Mouse (Mus musculus): ENCODE results near the gene Slc22a1.

Slc22a1 gene

GRCm38 (mm10) chr17:12675646-12676045 is at the start of gene Slc22a1:
Gene Slc22a1, minus strand, starts transcription at chr17:12675829.
- DNase-seq, result no peak

GRCm38 (mm10) chr17:12724767-12725744 is 49.4 kb upstream of the Slc22a1 start:
- DNase-seq, result no peak

GRCm38 (mm10) chr17:12723986-12724766 is 48.5 kb upstream of the Slc22a1 start:
- DNase-seq, result no peak

GRCm38 (mm10) chr17:12722622-12723021 is 47.0 kb upstream of the Slc22a1 start:
- DNase-seq, result no peak

GRCm38 (mm10) chr17:12721118-12721886 is 45.7 kb upstream of the Slc22a1 start:
- DNase-seq, result no peak

- no peak for DNase-seq
These were observed 42.6 kb upstream of the Slc22a1 start for GRCm38 (mm10) chr17:12718251-12718650.

GRCm38 (mm10) chr17:12717445-12717844 is 41.8 kb upstream of the Slc22a1 start:
- no peak for DNase-seq

- DNase-seq, result no peak
These were observed 39.4 kb upstream of the Slc22a1 start for GRCm38 (mm10) chr17:12715032-12715431.

- no peak for DNase-seq
These were observed 38.5 kb upstream of the Slc22a1 start for GRCm38 (mm10) chr17:12714080-12714561.

GRCm38 (mm10) chr17:12712993-12713392 is 37.4 kb upstream of the Slc22a1 start:
- DNase-seq, result no peak

GRCm38 (mm10) chr17:12712191-12712590 is 36.6 kb upstream of the Slc22a1 start:
- DNase-seq, result no peak

GRCm38 (mm10) chr17:12710976-12711375 is 35.3 kb upstream of the Slc22a1 start:
- DNase-seq, result no peak

- no peak for DNase-seq
These were observed 34.6 kb upstream of the Slc22a1 start for GRCm38 (mm10) chr17:12710050-12710780.

GRCm38 (mm10) chr17:12708398-12708797 is 32.8 kb upstream of the Slc22a1 start:
- no peak for DNase-seq

- DNase-seq, result no peak
These were observed 31.0 kb upstream of the Slc22a1 start for GRCm38 (mm10) chr17:12706590-12707049.

- DNase-seq, result no peak
These were observed 27.3 kb upstream of the Slc22a1 start for GRCm38 (mm10) chr17:12702901-12703300.

GRCm38 (mm10) chr17:12700373-12700772 is 24.7 kb upstream of the Slc22a1 start:
- no peak for DNase-seq

- DNase-seq, result no peak
These were observed 16.3 kb upstream of the Slc22a1 start for GRCm38 (mm10) chr17:12691899-12692298.

- DNase-seq, result no peak
These were observed 13.9 kb upstream of the Slc22a1 start for GRCm38 (mm10) chr17:12689537-12689936.

- DNase-seq, result no peak
These were observed 12.9 kb upstream of the Slc22a1 start for GRCm38 (mm10) chr17:12688427-12689110.

Data from spleen, adult 18-20 months (tissue).